Mouse (Mus musculus) splenic B cell, adult 2 months (primary cell): Measurements from ENCODE around the gene Gmds.
A peak's percentile ranks its signal among the peaks of the same experiment; 100 is the strongest.

ENCODE experiments used
- DNase-seq: peaks from one replicate; pipeline ENCODE4 v3.0.0-alpha.2; 2011; ENCODE audit warnings: low read depth, low spot score
- H3K27me3 ChIP-seq: 2 replicates; pipeline ENCODE4 v1.6.1; 2012; ENCODE audit warnings: mild to moderate bottlenecking, low read length, moderate library complexity, mixed read lengths; ENCODE audit not compliant: control insufficient read depth, poor library complexity, insufficient read depth, severe bottlenecking
- H3K36me3 ChIP-seq: 2 replicates; pipeline ENCODE4 v1.6.1; 2012; ENCODE audit warnings: mild to moderate bottlenecking, low read length, moderate library complexity, mixed read lengths; ENCODE audit not compliant: control insufficient read depth, poor library complexity, insufficient read depth, severe bottlenecking

Gmds gene

DNA sequence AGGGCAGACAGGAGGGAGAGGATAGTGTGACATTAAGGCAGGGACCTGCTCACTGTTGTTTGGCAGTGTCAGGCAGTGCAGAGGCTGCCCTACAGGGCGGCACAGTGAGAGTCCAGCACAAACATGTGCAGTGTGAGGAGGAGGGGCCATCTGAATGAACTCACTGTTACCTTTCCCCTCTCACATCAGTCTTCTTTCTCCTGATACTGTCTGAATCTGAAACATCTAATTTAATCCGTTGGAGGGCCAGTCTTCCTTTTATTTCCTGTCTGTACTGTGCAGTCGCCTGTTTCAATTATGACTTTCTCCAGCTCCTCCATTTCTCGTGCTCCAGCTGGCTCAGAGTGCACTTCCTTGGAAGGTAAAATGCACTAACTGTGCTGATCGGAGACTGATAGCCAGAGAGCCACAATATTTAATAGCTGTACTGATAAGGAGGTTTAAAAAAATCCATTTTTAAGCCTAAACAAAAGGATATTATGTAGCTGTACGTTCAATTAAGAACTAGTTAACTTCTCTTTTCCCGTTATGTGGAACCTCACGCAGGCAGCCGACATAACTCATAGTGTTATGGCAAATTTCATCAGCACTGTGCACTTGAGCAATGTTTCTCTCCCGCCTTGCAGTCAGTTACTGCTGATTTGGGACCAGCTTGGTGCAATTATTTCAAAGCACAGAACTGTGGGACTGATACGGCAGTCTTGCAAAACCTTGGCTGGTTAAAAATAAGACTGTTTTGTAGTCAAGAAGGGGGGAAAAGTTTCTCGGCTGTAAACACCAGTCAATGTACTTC is 345.9 kb downstream of the Gmds start:
- Histone ChIP-seq H3K27me3 (no peaks in the 10 kb centered on the region), H3K36me3 (no peaks in the 10 kb centered on the region)
- DNase-seq: no peak

- no peaks in the 10 kb centered on the region for H3K27me3 ChIP-seq
- no peaks in the 10 kb centered on the region for H3K36me3 ChIP-seq
- DNase-seq: no peak
Measured at GRCm38 (mm10) chr13:31981198-31981597, 357.3 kb downstream of the Gmds start.

GRCm38 (mm10) chr13:31978126-31978525 is 360.4 kb downstream of the Gmds start:
- H3K27me3 ChIP-seq: no peaks in the 10 kb centered on the region
- H3K36me3 ChIP-seq: no peaks in the 10 kb centered on the region
- DNase-seq: no peak

DNA sequence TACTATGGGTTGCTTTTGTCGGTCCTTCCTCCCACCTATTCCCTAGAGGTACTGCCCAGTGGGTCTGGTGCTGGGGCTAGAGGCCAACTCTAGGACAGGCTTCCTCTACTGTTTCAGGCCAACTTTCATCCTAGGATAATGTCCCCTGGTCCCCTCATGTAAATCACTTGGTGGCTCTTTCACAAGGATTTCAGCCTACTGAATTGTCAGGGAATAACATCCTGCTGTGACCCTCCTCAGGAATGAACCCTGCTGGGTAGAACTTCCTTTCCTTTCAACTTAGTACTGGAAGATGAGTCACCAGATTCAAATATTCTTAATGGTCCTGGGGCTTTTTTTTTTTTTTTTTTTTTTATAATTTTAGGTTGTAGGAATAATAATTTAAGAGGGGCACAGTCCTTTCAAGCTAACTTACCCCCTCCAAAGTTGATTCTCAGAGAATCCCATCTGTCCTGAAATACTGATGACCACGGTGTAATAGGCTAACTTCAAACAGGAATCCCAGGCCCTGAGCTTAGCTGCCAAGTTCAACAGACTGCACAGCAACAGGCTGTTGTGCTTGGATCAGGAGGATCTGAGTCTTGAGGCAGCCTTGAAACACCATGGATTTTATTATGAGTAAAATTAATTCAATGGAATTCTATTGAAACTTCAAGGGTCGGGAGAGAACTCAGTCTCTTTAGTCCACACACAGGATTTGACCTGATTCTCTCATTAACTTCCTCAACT is 363.6 kb downstream of the Gmds start:
- H3K36me3 ChIP-seq: no peaks in the 10 kb centered on the region
- DNase-seq: no peak
- no peaks in the 10 kb centered on the region for H3K27me3 ChIP-seq

GRCm38 (mm10) chr13:31971040-31971501 is 367.5 kb downstream of the Gmds start:
- H3K36me3 ChIP-seq: no peaks in the 10 kb centered on the region
- DNase-seq: no peak
- H3K27me3 ChIP-seq: no peaks in the 10 kb centered on the region

DNA sequence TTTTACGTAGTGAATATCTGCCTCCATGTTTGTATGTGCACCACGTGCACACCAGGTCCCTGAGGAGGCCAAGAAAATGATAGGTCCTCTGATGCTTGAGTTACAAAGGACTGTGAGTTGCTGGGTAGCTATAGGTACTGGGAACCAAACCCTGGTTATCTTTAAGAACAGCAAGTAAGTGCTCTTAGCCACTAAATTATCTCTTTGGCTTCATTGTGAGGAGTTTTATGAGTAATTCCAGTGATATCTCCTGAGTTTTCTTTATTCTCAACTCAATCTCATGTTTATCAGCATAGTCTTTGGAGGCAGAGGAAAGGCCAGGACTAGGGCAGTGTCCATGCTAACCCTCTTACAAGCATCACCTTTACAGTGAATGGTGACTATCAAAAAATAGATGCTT is 370.3 kb downstream of the Gmds start:
- no peak for DNase-seq
- H3K27me3 ChIP-seq: no peaks in the 10 kb centered on the region
- no peaks in the 10 kb centered on the region for H3K36me3 ChIP-seq

- no peaks in the 10 kb centered on the region for H3K36me3 ChIP-seq
- DNase-seq: no peak
- H3K27me3 ChIP-seq: no peaks in the 10 kb centered on the region
Measured at GRCm38 (mm10) chr13:31966931-31967532, 371.5 kb downstream of the Gmds start.

DNA sequence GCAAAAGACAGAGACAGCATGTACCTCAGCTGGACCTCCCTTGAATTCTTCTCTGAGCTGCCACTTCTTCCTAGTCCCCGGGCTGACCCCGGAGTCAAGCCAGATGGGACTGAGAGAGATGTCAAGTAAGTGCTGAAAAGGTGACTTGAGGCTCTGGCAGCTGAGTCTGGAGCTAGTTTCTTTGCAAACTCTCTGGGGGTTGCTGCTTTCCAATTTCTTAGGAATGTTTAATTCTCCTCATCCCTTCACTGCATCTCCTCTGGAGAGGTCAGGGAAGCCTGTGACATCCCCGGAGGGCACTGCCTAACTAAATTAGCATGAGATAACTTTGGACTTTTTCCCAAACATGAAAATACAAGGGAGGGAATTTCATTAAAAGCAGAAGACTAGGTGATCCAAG is 378.0 kb downstream of the Gmds start:
- Histone ChIP-seq H3K36me3 (no peaks in the 10 kb centered on the region), H3K27me3 (no peaks in the 10 kb centered on the region)
- no peak for DNase-seq

DNA sequence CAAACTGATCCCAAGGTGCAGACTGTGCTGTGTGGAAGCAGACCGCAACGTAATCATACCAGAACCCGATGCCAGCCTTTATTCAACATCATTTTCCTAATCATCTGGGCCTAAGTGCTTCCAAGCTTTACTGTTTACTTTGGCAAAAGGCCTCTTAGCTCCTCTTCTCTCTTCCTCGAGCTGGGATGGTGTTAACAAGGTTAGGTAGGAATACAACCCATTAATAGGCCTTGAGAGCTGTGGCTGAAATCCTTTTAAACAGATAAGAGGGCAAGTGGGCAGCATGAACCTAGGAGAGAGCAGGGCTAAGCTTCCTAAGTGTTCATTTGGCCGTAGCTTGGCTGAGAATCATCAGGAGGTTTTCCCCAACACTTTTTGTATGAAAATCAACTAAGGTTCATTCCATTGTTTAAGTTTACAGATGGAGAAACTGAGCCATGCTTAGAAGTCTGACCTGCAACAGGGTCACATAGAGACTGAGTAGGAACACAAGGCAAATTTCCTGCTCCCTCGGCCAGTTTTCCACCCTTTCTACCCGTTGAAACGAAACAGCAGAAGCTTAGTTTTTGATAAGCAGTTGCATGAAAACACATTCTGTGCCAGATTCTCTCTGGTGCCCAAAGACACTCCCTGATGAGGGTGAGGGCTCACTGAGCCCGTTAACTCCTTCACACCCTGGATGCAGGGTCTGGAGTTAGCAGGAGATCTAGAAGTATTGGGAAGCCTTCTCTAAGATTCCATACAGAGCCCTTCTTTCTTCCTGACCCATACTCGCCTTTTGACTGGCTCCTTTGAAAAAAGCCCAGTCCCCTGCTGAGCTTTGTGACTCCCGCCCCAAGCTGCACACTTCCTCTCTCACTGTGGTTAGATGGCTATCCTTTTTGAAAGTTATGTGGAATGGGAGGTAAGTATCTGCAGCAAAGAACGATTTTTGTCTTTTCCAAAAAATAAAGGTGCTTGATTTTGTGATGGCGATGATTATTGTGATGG is 379.9 kb downstream of the Gmds start:
- Histone ChIP-seq H3K36me3 (no peaks in the 10 kb centered on the region), H3K27me3 (no peaks in the 10 kb centered on the region)
- no peak for DNase-seq

DNA sequence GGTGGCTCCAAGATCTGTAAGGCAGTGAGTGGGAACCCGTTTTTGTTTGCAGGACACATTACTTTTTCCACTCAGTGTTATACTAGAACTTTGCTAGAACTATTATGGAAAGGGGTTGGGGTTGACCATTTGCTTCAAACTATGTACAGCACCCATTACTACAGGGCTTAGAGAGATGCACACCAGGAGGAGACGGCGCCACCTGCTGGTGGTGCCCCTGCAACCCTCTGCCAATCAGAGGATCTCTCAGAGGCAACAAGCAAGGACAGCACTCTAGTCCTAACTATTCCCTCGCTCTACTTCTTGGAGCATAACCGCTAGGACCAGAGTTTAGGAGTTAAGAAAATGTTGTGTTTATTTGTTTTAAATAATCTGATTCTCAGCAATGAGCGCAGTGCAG is 382.0 kb downstream of the Gmds start:
- no peaks in the 10 kb centered on the region for H3K36me3 ChIP-seq
- peak; percentile 65 for DNase-seq
- H3K27me3 ChIP-seq: no peaks in the 10 kb centered on the region

DNA sequence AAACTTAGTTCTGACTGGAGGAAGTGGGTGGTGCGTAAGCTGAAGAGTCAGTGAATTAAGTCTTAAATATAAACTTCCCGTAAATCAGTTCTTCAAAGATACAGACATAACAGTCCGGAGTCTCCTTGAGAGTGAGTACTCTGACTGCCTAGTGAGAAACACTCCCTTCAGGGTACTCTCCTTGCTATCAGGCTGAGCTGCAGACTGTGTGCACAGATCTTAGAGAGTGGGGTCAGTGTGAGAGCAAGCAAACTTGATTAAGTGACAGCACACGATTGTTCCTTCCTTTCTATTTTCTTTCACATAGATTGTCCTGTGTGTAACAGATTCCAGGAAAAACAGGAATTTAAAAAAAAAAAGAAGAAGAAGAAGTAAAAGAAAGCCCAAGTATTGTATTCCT is 382.4 kb downstream of the Gmds start:
- no peaks in the 10 kb centered on the region for H3K27me3 ChIP-seq
- no peaks in the 10 kb centered on the region for H3K36me3 ChIP-seq

DNA sequence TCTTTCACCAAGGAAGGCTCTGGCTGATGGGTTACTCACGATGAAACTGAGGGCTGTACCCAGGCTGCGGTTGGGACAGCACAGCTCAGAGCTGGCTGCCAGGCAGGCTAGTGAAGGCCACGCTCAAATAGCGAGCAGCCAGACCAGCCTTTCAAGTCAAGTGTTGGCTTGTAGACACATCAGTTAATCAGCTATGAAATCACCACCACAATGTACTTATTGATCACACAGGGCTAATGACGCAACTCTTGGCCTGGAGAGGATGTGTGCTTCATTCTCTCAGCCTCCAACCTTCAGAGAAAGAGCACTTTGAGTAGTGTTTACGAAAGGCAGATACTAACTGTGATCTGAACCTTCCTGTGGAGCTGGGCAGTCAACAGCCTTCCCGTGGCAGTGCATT is 383.4 kb downstream of the Gmds start:
- H3K27me3 ChIP-seq: no peaks in the 10 kb centered on the region
- no peaks in the 10 kb centered on the region for H3K36me3 ChIP-seq
- DNase-seq: no peak

More for the DNA sequence above, 382.4 kb downstream of the Gmds start:
- no peak for DNase-seq

GRCm38 (mm10) chr13:31944676-31945210 is 393.8 kb downstream of the Gmds start:
- Histone ChIP-seq H3K36me3 (no peaks in the 10 kb centered on the region), H3K27me3 (no peaks in the 10 kb centered on the region)
- no peak for DNase-seq
